Mouse (Mus musculus) 3T3-L1 (cell line): ENCODE measurements around the gene Nom1.
"Not testable (repeated sequence)": the region's sequence is repeated elsewhere in the genome, so short reads cannot be mapped to it uniquely, and the experiment has no call there.

Source experiments
- DNase-seq: peaks from one replicate; pipeline ENCODE4 v3.0.0-alpha.2; 2015; ENCODE audit warnings: low read depth, low spot score

The Nom1 gene

GRCm38 (mm10) chr5:29434228-29434871 lies at the start of gene Nom1:
Gene Nom1 (plus strand): TSS chr5:29434664.
- DNase-seq, result peak; percentile 94

- peak; percentile 65 for DNase-seq
Measured at GRCm38 (mm10) chr5:29387591-29387990, 46.9 kb upstream of the Nom1 start.

DNA sequence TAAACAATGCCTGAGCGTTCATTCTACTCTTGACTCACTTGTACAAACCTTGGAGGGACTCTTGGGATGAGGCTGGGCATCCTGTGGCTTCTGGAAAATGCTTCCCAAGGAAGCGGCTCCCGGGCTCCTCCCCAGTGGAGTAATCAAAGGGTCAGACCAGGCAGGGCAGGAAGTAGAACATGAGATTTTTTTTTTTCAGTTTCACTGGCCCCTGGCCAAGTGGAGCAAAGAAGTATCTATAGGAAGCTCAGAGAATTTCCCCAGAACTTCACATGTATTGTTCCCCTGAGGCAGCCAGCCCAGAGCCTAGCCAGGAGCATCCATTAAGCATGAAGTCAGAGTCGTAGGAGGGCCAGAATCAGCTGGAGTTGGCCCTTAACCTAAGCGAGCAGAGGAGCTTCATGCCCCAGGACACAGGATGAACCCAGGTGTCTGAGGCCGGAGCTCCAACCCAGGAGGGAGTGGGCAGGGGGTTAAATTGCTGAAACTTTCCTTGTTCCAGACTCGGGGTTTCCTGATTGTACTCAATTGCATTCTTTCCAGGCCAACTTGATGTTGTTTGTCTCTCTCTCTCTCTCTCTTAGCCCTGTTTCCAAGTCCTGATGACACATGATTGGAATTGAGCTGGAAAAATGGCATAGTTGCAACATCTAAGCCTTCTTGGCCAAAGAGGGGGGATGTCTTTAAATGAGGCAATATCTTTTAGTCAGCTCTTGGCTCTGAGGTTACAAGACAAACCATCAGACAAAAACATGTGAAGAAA lies 46.1 kb upstream of the Nom1 start:
- DNase-seq, result peak; percentile 96

- peak; percentile 90 for DNase-seq
Measured at GRCm38 (mm10) chr5:29388944-29389765, 45.3 kb upstream of the Nom1 start.

- peak; percentile 45 for DNase-seq
Measured at GRCm38 (mm10) chr5:29398427-29398826, 36.0 kb upstream of the Nom1 start.

DNA sequence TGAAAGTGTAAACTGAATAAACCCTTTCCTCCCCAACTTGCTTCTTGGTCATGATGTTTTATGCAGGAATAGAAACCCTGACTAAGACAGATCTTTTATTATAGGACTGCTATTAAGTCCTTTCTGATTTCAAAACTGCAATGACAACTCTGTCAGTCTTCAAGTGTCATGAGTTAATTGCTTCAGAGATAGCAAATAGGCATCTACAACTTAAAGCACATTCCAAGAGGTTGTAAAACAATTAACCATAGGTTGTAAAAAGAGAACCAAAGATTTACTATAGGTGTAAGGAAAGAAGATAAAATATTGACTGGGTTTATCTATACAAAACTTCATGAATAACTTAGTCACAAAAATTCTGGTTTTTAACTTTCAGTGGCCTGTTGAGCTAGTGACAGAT lies 23.6 kb upstream of the Nom1 start:
- DNase-seq, result no peak

DNA sequence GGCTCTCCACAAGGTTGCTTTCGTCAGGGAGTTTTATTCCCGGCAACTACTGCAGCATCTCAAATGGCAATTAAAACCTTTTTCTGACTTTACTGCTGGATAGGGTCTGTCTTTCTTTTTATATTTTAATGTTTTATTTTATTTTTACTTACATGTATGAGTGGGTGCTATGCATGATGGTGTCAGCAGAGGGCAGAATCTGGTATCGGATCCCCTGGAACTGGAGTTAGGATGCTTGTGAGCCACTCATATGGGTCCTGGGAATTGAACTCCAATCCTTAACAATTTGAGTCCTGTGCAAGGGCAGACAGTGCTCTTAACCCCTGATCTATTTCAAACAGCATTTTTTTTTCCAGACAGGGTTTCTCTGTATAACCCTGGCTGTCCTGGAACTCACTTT lies 21.4 kb upstream of the Nom1 start:
- peak; percentile 64 for DNase-seq

DNA sequence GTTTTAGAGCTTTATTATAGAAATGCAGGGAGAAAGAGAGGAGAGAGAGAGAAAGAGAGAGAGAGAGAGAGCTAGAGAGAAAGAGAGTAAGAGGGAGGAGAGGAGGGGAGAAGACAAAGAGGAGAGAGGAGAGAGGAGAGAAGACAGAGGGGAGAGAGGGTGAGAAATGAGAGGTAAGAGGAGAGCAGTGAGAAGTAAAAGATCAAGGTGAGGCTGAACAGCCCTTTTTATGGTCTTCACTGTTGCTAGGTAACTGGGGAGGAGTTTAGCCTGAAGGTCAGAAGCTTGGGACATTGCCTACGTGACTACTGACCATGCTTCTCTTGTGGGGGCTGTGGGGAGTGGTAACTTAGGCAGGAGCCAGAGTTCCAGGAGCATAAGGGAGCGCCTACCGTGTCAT lies 11.1 kb upstream of the Nom1 start:
- DNase-seq, result not testable (repeated sequence)

GRCm38 (mm10) chr5:29434872-29435358 lies 451 bp downstream of the Nom1 start:
- DNase-seq, result peak; percentile 65

DNA sequence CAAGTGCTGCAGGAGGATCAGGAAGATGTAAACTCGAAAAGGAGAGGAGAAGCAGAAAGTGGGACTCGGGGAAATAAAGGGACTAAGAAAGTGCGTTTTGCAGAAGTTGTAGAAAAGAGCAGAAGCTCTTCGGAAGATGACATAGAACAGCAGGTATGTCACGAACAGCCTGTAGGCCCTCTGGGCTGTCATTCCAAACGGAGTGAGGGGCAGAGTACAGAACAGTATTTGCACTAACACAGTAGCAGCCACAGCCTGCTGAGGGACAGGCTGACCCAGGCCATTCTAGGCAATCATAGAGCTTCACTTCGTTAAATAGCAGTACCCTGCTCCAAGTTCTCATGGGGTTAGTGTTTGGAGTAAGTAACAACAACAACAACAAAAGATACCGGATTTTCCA lies 1.0 kb downstream of the Nom1 start:
- DNase-seq, result no peak

DNA sequence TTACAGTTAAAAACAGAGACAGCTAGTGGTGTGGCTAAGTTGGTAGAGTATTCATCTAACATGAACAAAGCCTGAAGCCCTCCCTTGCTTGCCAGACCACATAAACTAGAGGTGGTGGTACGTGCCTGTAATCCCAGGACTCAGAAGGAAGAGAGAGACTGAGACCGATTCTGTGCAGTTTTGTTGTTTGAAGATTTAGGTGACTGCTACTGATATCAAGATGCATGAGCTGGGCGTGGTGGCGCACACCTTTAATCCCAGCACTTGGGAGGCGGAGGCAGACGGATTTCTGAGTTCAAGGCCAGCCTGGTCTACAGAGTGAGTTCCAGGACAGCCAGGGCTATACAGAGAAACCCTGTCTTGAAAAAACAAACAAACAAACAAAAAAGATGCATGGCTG lies 2.3 kb downstream of the Nom1 start:
- DNase-seq, result not testable (repeated sequence)

- no peak for DNase-seq
Measured at GRCm38 (mm10) chr5:29445275-29445674, 10.8 kb downstream of the Nom1 start.

DNA sequence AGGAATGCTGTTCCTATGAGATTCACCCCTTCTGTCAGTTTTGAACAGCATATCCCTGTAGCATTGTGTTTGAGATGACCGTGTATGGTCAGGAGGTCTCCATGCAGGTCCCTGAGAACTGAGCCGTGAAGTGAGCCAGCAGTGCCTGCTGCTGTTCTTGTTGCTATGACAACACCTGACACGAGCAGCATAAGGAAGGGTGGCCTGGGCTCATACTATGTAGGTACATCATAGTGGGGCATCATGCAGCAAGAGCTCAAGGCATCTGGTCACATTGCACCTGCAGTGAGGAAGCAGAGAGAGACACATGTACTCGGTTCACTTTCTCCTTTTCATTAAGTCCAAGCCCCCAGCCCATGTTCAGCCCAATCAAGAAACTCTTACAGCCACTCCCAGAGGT lies 17.9 kb downstream of the Nom1 start:
- DNase-seq, result no peak

DNA sequence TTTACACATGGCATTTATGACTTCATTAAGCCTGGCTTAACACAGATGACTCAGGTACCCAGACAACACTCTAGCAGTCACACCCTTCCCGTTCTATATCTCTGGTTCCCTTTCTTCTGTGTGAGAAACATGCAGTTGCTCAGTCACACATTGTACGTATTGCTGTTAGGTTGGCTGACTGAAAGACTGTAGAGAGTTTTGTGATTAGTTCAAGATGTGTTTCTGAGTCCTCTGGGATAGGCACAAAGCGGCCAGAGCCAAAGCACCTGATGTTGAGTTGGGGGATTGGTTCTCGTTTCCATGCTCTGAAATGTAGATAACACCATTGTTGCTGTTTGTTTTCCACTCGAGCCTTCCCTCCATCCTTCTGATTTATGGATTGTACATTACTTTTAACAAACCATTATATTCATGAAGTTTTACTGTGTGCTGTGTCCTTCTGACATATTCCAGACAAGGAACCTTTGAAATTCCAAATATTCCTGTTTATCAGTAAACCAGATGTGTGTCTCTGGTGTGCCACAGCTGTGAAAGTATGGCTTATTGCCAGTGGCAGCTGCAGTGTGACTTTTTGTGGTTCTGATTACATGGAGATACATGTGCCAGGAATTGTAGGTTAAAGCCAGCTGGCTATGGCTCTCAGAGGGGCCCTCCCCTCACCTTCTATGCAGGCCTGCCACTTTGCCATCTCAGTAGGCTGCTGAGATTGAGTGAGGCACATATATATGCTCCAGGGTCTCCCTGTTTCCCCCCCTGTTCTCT lies 22.6 kb downstream of the Nom1 start:
- DNase-seq, result peak; percentile 37

DNA sequence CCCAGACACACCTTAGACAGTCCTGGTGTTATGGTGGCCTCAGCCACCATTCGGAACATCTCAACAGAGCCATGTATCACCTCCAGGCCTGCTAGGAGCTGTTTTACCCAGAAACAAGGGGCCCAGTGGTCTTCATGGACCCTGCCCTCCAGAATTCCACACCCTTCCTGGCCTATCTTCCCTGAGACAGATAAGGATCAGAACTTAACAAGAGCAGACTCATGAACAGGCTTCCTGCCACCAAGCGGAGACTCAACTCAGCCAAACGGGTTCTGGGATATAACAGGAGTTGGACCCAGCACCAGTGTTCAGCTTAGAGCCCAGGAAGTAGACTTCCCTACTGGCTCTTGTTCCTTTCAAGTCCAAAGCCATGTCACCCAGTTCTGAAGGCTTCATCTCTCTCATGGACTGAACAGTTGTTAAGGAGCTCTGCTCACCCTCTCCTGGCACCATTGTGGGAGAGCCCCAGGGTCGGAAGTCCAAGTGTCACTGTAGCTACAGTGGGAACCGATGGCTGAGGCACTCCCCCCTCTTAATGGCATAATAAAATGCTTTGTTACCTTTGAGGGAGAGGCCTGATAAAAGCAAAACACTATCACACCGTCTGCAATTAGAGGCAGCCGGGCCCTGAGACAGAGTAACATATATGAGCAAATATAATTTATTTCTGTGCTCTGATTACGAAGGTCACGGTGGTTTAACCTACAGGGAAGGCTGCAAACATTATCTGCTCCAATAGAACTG lies 28.7 kb downstream of the Nom1 start:
- no peak for DNase-seq

DNA sequence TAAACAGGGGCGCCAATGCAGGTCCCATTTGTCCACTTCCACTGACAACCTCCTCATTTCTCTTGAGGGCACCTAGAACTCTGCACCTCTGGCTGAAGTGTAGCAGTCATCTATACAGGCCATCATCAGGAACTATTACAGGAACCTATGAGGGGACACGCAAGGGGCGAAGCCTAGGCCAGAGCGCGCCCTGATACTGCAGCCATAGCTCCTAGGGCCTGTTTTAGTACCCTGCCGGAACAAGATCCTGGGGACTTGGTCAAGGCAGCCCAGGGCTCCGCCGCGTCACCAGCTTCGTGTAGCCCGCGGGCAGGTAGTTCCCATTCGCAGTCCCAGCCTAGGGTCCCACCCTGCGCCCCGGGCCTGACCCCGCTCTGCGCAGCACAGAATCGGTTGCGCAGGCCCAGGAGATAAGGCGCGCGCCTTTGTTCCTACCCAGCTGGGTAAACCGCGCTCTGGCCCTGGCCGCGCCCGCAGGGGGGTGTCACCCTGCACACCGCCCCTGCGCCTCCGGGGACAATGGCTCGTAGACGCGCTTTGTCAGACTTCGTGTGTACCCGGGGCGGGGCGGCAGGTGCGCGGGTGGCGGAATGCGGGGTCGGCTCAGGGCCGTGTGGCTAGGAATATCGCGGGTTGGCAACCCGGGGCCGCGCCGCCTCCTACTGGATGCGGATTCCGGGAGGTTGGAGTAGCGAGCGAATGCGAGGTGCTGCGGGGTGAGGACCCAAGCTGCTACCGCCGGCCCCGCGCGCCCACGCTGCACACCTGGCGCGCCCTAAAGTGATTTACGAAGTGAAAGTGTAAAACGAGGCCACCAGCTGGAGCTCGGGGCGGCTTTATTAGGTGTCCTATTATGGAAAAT lies 33.3 kb downstream of the Nom1 start:
- no peak for DNase-seq

DNA sequence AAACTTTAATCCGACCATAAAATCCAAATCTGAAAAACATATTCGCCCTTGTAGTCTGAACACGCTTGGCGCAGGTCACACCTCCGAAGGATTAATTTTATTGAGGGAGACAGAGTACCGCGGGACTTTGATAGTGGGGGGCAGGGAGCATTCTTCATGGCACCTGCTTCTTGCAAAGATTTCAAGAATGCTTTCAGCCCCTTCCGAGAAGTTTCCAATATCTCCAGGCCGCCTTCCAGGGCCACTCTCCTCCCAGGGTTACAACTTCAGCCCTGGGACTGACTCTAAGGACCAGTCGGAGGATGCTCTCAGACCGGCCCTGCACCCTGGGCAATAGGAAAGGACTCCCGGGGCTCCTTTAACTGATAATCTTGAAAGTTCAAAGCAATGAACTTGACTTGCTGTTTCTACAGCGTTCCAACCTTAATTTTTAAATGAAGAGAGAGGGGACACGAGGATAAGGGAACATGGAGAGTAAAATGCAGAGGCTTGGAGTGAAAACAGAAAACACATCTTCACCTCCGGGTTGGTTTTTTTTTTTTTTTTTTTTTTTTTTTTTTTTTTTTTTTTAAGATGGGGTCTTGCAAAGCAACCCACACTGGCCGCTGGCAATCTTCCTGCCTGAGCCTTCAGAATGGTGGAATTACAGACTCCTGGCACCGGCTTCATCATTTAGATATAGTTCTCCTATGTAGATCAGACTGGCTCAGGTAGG lies 34.0 kb downstream of the Nom1 start:
- DNase-seq, result no peak

GRCm38 (mm10) chr5:29469501-29469900 lies 35.0 kb downstream of the Nom1 start:
- DNase-seq, result no peak

GRCm38 (mm10) chr5:29470271-29470670 lies 35.8 kb downstream of the Nom1 start:
- DNase-seq, result no peak
